Mouse (Mus musculus): ENCODE results near the gene Hand2.

Hand2 gene

DNA sequence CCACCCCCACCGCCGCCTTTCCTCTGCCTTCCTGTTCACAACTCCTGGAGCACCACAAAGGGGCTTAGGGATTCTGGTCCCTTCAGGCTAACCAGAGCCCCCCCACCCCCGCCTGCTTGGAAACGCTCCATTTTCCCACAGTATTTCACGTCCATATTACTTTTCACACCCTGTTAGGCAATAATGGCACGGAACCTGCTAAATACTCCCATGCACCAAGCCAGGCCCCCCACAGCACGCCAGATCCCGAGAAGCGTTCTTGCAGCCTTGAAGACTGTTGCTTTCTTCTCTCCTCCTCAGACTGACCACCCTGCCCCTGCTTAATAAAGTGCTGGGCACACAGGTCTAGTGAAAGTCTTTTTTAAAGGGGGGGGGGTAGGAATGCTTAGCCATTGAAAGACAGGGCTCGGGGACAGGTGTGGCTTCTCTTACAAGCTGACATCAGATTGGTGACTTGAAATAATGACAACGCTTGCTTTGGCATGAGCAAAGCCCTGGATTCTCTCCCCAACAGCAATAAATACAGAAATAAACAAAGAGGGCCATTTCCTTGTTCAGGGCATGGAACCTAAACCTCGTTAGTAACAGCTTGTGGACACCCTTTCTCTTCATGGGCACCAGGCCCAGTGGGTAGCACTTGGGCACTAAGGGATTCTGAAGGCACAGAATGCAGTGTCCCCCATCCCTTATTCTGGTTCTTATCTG lies 21.8 kb downstream of the Hand2 start:
- DNase-seq (ENCODE audit: low spot score): no peak

DNA sequence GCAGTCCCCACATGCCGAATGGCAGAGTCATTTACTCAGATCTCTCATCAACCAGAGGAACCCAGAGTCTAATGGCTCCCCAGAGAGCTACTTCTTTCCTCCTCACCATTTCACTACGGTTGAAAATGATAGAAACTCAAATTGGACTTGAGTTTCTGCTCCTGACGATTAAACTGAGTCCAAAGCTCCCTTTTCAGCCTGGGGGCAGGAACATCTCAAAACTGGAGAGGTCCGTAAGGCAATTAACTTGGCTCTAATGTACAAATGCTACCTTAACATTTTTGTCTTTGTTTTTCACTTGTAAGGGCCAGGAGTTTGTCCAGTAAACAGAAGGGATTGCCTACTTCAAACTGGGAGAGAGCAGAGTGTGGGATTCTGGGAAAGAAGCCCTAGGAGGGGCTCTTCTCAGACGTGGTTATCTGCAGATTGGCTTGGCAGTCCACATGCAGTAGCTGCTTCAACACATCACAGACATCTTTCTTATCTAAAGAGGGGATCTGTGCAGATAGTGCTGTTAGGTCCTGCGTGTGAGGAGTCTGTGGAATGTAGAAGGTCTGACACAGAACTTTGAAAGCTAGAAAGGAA lies 23.0 kb downstream of the Hand2 start:
- DNase-seq (ENCODE audit: low spot score): no peak

DNA sequence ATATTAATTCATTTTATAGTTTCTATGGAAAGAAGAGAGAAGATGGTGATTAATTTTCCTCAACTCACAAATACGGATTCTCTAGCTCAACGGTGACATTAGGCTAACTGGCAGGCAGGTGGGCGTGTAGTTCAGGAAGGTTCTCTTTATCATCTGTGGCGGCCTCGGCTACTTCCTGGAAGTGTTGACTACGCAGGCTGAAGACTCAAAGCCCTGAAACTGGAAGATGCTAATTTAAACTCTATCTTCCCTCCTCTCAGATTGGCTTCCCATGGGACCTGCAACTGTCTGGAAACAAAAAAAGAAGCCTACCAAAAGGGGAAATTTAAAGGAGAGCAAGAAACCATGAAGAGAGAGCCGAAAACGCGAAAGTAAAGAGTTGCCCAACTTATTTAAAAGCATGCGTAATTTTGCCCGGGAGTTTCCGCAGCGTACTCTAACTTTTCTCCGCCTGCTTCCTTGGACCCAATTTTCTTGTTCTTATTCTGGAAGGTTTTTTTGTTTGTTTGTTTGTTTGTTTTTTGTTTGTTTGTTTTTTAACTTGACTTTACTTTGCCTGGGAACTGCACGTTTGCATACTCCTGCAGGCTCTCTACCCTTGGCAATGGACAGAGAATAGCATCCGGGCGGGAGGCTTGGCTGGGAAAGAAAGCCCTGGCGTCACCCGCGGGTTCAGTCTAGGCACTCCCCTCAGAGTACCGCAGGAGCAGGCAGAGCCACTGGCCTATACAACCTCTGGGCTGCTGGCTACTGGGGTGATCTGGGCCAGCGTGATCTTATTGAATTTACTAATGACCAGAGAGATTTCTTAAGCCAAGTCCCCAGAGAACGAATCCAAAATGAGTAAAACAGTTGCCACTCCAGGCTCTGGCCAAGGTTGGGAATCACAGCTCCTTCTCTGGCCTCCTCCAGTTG lies 24.4 kb downstream of the Hand2 start:
- no peak for DNase-seq (ENCODE audit: low spot score)

DNA sequence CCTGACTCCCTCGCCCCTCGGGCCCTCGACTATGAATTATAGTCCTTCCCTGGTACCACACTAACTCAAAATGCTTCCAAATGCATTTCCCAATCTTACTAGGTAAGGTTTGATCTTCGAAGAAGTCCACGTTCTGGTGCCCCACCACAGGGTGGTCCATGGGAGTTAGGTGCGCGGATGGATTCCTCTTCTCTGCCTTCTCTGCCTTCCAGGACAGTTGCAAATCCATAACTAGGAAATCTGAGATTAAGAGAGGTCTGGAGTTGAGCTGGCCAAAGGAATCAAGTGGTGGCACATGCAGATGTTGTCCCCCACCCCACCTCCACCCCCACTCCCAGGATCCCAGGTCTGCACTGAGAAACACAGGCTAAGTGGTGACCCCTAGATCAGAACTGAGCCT lies 25.6 kb downstream of the Hand2 start:
- no peak for DNase-seq (ENCODE audit: low spot score)

DNA sequence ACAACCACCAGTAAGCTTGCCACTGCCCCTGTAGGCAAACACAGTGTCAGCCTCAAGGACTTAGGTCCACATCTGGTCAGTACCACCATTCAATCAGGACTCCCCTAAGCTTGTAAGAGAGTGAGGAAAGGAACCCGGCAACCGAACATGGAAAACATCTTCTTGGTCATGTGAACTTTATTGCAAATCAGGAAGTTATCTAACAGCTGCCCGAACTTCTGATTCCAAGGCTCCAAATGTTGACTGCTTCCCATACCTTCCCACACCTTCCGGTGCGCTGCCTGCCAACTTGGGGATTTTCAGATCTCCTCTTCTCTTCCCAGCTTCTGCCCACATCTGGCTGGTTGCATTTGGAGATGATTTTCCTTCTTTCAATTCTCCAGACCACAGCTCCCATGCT lies 26.4 kb downstream of the Hand2 start:
- DNase-seq (ENCODE audit: low spot score): no peak

DNA sequence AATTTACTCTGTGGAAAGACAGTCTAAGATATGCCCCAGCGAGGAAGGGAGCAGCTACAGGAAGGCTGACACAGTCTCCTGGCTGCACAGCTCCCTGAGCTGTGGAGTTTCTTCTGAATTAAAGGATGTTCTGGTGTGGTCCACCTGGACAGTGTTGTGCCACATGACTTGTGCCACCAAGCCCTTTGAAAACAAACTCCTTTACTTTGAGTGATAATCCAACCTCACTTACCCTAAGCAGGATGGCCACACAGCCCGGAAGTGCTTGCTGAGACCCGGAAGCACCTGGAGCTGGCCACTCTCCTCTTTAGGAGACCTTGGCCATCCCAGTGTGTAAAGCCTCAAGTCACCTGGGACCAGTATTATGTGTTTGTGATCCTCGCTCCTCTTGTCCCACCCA lies 27.5 kb downstream of the Hand2 start:
- no peak for DNase-seq (ENCODE audit: low spot score)

DNA sequence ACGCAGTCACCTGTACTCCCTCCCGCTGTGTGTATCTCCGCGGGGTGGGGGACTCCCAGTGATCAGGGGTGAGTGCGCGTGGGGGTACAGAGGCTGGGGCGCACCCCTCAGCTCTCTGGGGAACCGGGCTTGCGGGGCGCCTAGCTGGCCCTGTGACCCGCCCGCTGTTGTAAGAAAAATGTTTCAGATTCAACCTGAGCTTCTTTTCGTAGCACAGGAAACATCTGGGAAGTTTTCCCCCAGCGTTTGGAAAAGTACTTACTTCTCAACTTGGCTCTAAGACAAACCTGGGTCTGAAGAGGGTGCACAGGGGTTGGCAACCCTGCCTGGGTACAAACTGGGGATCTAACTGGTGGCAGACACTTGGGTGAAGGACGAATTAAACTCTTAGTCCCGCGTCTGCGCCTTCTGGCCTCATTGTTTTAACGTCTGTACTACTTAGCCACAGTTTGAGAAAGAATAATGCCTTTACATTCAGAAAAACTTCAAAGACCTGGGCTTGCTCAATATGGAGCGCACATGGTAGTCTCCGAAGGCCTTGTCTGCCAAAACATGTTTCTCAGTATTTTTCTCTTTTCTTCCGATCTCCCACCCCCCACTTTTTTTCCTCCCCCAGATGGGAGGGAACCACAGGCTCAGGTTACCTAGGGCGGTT lies 28.2 kb downstream of the Hand2 start:
- DNase-seq (ENCODE audit: low spot score): no peak

DNA sequence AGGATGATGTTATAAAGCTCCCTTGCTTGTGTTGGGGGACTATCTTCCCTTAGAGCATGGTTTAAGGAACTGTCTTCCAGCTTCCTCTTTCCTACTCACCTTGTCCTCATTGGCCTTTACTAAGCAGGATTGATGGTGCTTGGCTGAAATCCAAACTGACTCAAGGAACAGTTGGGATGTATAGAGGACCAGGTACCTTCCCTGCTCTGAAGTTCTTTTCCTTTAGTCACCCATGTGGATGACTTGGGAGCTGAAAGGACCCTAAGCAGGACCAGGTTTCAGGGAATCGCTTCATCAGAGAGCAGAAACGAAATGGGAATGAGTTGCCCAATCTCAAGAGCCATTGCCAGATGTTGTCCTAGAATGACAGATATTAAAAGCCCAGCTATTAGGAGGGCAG lies 31.1 kb downstream of the Hand2 start:
- DNase-seq (ENCODE audit: low spot score): no peak

DNA sequence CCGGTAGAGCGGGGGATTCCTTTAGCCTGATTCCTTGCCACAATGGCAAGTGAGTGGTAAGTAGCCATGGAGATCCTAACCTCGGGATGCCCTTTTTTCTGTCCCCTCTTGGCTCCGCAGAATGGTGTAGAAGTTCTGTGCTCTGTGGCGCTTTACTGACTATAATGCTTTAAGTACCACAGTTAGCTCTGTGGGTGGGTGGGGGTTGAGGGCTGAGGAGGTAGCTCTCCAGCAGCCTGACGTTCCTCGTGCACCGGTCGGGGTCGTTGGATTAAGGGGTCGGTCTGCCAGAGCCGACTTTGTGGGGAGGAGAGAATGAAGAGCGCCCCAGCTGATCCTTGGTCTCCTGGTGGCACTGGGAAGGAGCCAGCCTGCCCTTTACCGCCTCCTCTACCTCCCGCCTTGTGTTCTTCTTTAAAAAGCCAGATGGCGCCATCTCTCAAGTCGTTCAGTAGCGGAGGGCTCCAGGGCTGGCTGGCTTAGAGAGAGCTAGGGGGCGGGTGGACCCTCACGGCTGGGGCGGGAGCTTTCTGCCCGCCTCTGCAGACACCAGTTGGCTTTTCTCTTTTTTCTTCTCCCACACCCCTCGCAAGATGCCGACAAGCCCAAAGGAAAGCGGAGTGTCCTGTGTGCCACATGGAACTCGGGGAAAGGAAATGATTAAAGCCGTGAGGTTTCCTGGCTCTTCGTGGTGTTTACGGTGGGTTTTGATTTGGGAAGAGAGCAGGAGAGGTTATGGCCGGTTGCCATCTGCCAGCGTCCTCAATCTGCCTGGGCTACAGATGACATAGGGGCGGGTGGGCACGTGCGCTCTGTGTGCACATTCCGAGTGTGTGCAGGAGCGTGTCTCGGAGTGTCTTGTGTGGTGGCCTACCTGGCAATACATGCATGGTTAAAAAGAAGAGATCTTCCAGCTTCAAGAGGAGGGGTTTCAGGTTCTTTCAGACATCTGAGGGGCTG lies 32.8 kb downstream of the Hand2 start:
- no peak for DNase-seq (ENCODE audit: low spot score)

DNA sequence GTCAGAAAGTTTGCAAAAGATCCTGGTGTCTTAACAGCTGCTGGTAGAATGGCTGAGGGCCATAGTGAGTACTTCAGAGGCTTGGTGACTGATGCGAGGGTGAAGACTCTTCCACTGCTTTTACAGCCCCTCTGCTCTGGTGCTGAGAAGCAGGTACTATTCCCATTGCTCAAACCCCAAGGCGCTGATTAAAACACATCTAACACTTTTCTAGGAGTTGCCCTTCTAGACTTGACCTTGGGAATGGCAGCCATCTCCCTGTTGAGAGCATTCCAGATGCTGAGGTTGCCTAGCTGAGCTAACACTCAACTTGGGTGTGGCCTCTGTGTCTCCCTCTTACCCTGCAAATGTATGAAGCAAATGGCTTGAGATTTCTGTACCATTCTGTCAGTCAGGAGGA lies 34.1 kb downstream of the Hand2 start:
- DNase-seq (ENCODE audit: low spot score): no peak

DNA sequence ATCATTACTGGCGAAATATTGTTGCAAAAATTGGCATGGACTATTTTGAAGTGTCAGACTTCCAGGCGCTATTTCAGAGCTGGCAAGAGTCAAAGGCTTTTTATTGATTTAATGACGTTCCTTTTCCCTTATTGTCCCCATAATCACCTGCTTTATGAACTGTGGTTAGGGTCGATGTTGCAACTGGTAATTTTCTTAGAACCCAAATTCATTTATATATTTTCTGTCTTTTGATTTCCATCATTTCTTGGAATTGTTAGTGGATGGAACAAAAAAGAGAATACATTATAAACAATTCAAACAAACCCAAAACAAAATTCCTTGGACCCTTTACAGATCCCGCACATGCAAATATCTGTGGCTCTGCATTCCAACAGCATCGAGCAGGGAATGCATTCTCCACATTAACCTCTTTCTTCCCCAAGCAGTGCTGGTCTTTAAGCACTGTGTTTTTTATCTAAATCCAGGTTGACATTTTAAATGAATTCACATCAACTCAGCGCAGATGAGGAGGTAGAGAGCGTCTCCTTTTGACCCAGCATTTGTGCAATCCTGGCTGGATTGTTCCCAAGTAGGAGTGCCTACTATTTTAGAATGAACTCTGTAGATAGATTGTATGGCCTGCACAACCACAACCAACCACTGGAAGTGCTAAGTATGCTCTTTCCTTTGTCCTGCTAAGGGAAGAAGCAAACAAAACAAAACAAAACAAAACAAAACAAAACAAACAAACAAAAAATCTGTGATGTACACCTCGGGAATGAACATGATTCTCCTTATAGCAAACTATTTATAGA lies 35.9 kb downstream of the Hand2 start:
- DNase-seq (ENCODE audit: low spot score): no peak

DNA sequence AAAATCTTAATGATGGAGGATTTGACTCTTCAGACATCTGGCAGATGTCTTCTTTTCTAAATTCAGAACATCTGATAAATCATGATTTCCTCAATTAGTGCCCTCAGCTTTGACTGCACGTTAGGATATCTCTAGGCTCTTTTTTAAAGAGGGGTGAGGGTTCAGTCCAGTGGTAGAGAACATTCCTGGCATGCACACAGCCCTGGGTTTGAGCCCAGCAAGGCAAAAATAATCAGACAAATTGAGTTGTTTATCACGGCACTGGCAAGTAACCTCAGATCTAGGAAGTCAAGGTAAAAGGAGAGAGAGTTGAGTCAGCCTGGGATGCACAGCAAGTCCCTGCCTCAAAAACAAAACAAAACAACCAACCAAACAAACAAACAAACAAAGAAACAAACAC lies 39.7 kb downstream of the Hand2 start:
- DNase-seq (ENCODE audit: low spot score): no peak

DNA sequence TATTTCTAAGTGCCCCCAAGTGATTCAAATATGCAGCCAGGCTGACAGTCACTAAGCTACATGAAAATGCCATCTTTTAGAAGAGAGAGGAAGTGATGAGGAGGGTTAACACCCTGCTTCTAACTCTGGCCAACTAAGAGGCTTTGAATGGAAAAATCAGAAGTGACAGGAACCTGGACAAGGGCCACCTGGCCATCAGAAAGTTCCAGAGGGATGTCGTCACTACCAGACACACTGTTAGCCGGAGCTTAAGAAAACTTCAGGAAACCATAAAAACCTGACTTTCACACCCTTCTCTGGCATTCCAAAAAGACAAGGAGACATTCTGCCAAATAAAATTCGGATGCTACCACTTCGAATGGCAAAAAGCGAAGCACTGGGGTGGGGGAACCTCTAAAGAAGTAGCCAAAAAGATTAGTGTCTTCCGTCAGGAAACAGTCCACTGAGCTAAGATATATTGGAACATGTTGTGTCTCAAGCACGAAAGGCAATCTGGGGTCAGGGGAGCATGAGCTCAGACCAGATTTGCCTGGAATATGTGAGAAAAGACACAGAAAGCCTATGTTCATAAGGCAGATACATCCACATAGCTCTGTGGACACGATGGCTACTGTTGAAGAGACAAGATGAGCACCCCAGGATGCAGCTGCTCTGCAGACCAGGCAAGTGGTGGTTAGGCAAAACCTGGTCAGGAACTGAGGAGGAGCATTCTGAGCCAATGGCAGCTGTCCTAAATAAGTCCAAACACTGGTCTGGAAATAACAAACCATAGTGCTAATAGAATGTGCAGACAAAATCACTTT lies 40.4 kb downstream of the Hand2 start:
- no peak for DNase-seq (ENCODE audit: low spot score)

DNA sequence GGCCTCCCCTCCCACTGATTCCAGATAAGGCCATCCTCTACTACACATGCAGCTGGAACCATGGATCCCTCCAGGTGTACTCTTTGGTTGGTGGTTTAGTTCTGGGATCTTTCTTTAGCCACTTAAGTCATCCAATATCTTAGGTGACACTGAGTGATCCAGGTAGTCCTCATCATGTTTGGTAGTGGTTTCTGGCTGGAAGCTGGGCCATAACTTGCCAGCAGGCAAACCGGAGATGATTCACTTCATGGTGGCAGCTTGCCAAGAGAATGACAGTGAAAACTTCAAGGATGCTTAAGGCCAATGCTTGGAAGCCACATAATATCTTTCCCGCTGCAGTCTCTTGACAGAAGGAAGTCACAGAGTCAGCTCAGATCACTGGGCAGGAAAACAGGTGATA lies 42.1 kb downstream of the Hand2 start:
- no peak for DNase-seq (ENCODE audit: low spot score)

DNA sequence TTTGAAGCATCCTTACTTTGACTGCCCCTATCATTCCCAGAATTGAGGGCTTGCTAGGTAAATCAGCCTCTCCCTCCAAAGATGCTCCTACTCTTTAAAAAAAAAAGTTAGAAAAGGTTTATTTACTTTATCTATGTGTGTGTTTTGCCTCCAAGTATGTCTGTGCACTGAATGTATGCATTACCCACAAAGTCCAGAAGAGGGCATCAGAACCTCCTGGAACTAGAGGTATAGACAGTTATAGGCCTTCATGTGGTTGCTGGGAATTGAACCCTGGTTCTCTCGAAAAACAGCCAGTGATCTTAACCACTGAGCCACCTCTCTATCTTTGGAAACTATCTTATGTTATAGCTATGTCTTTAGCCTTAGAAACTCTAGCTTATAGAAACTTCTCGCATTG lies 53.3 kb downstream of the Hand2 start:
- DNase-seq (ENCODE audit: low spot score): no peak
